ENCODE assay signal across 9 mouse cellular contexts in genomic region chr10:80153713-80154112, GRCm38 (mm10). TPM values are rescaled to one million over a fixed set of nuclear protein-coding genes. Genes with fewer than 3 reads are reported as not detected.
DNase-seq lines count a peak whose midpoint lies in the region; ATAC-seq and TF ChIP-seq lines count a peak whose summit lies in the region.
"Had no signal": no experiment of that assay in that cellular context is flagged by ENCODE, and none has a peak within 500 bp of the region (broad histone marks: within the 10 kb centered on the region; RNA-seq: fewer than 3 reads in every experiment).

No protein-coding gene starts in this region.

- H3K27ac ChIP-seq in left cerebral cortex, adult 2 months, result peak overlapping the region; percentile 97
- peak overlapping the region; percentile 100 for H3K27ac ChIP-seq in hindbrain, embryonic 13.5 days
- 0 out of 2 replicates have a peak overlapping the region, but pooled peaks have one; percentile 100 for H3K27ac ChIP-seq in limb, embryonic 13.5 days
- peak overlapping the region; percentile 93; the same call in 1 of the 2 replicates for H3K27ac ChIP-seq in stomach, embryonic 14.5 days (ENCODE audit: low read length)

- no peaks in the 10 kb centered on the region for H3K9me3 ChIP-seq in hindbrain, embryonic 13.5 days
- H3K9me3 ChIP-seq in limb, embryonic 13.5 days, result no peaks in the 10 kb centered on the region
- no peaks in the 10 kb centered on the region for H3K9me3 ChIP-seq in stomach, embryonic 14.5 days (ENCODE audit: control insufficient read depth, low read depth, low read length)

- peak overlapping the region; percentile 95; the same call in 1 of the 2 replicates for H3K4me3 ChIP-seq in left cerebral cortex, adult 2 months
- peak overlapping the region; percentile 97 for H3K4me3 ChIP-seq in hindbrain, embryonic 13.5 days
- H3K4me3 ChIP-seq in limb, embryonic 13.5 days, result peak overlapping the region; percentile 98; the same call in 1 of the 2 replicates
- H3K4me3 ChIP-seq in stomach, embryonic 14.5 days (ENCODE audit: low read depth, low read length), result 0 out of 2 replicates have a peak overlapping the region, but pooled peaks have one; percentile 67

- H3K4me1 ChIP-seq in hindbrain, embryonic 13.5 days (replicated peaks), result peaks cover 71% of the 10 kb centered on the region
- peaks cover 73% of the 10 kb centered on the region for H3K4me1 ChIP-seq in limb, embryonic 13.5 days
- peaks cover 56% of the 10 kb centered on the region for H3K4me1 ChIP-seq in stomach, embryonic 14.5 days (ENCODE audit: control insufficient read depth, insufficient read depth, low read length)

- no peaks in the 10 kb centered on the region for H3K27me3 ChIP-seq in hindbrain, embryonic 13.5 days
- H3K27me3 ChIP-seq in limb, embryonic 13.5 days, result no peaks in the 10 kb centered on the region
- no peaks in the 10 kb centered on the region for H3K27me3 ChIP-seq in stomach, embryonic 14.5 days (ENCODE audit: control insufficient read depth, insufficient read depth, low read length)

- DNase-seq in left cerebral cortex, adult 2 months (ENCODE audit: extremely low spot score in 1 of 2, low spot score in 2 of 2), result no peak
- no peak for DNase-seq in left cerebral cortex, postnatal 36 days (ENCODE audit: low spot score in 2 of 2)
- no peak for DNase-seq in spleen, postnatal 36 days (ENCODE audit: low spot score in 2 of 2)
- no peak for DNase-seq in ovary, postnatal 10 days (ENCODE audit: low spot score)
- DNase-seq in adipocyte (ENCODE audit: low spot score), result no peak
- DNase-seq: lung, postnatal 36 days had no signal

- peaks cover 66% of the 10 kb centered on the region for H3K36me3 ChIP-seq in hindbrain, embryonic 13.5 days
- peaks cover 72% of the 10 kb centered on the region for H3K36me3 ChIP-seq in limb, embryonic 13.5 days
- peaks cover 64% of the 10 kb centered on the region for H3K36me3 ChIP-seq in stomach, embryonic 14.5 days (ENCODE audit: control insufficient read depth, insufficient read depth, low read length)

- intact Hi-C loops in left cerebral cortex, adult 2 months (cut with DNase I), result no loop called here
- intact Hi-C loops in left cerebral cortex, postnatal 36 days (cut with DNase I), result no loop called here

- 83% methylated on average over 19 of the region's 19 CpGs for WGBS in hindbrain, embryonic 13.5 days
- 87% methylated on average over 19 of the region's 19 CpGs for WGBS in limb, embryonic 13.5 days
- 73% methylated on average over 19 of the region's 19 CpGs for WGBS in stomach, embryonic 14.5 days

- no peak for TF ChIP-seq CTCF in left cerebral cortex, adult 2 months (IDR thresholded peaks at IDR 0.05)

- ATAC-seq in hindbrain, embryonic 13.5 days (ENCODE audit: low FRiP score), result no peak
- ATAC-seq in limb, embryonic 13.5 days (ENCODE audit: low FRiP score, low read depth), result no peak
- no peak for ATAC-seq in stomach, embryonic 14.5 days (ENCODE audit: insufficient number of reproducible peaks, insufficient read depth, low FRiP score, low read depth)

- peak overlapping the region; percentile 100 for H3K9ac ChIP-seq in hindbrain, embryonic 13.5 days
- peak overlapping the region; percentile 100 for H3K9ac ChIP-seq in limb, embryonic 13.5 days
- H3K9ac ChIP-seq in stomach, embryonic 14.5 days (replicated peaks; ENCODE audit: low read depth, low read length), result no peak overlapping the region

- peak overlapping the region; percentile 98 for H3K4me2 ChIP-seq in hindbrain, embryonic 13.5 days
- H3K4me2 ChIP-seq in limb, embryonic 13.5 days (replicated peaks), result peak overlapping the region; percentile 93
- H3K4me2 ChIP-seq in stomach, embryonic 14.5 days (replicated peaks; ENCODE audit: low read depth, low read length), result 0 out of 2 replicates have a peak overlapping the region, but pooled peaks have one; percentile 94

RNA-seq across cellular contexts. Expression of gene Midn, which starts 5.6 kb away (rescaled TPM):
- total RNA-seq in left cerebral cortex, adult 2 months (2021), result 100 to 1,000 TPM in 1 of 2 experiments, 10 to 100 TPM in 1; 80.7 to 127 TPM
- 10 to 100 TPM; 76.2 to 78.8 TPM for total RNA-seq in left cerebral cortex, postnatal 36 days (2021)
- polyA plus RNA-seq in hindbrain, embryonic 13.5 days (2015; fragmentation: Nextera tagmentation; extraction: Ambion mirVana), result 32.4 and 34.7 TPM in 2 replicates
- 22.9 and 23.2 TPM in 2 replicates for polyA plus RNA-seq in limb, embryonic 13.5 days (2015; fragmentation: Nextera tagmentation; extraction: Ambion mirVana)
- 29.3 and 32.1 TPM in 2 replicates for polyA plus RNA-seq in stomach, embryonic 14.5 days (2014; fragmentation: Nextera tagmentation; extraction: Ambion mirVana)

RNA-seq across cellular contexts. Expression of gene Cirbp, which starts 12.1 kb away (rescaled TPM):
- 10 to 100 TPM; 75.8 to 93.0 TPM for total RNA-seq in left cerebral cortex, adult 2 months (2021)
- 10 to 100 TPM; 94.7 to 96.7 TPM for total RNA-seq in left cerebral cortex, postnatal 36 days (2021)
- polyA plus RNA-seq in hindbrain, embryonic 13.5 days (2015; fragmentation: Nextera tagmentation; extraction: Ambion mirVana), result 364 and 409 TPM in 2 replicates
- 149 and 194 TPM in 2 replicates for polyA plus RNA-seq in limb, embryonic 13.5 days (2015; fragmentation: Nextera tagmentation; extraction: Ambion mirVana)
- polyA plus RNA-seq in stomach, embryonic 14.5 days (2014; fragmentation: Nextera tagmentation; extraction: Ambion mirVana), result 92.7 and 105 TPM in 2 replicates

RNA-seq across cellular contexts. Expression of gene Cbarp, which starts 13.1 kb away (rescaled TPM):
- 100 to 1,000 TPM; 431 to 456 TPM for total RNA-seq in left cerebral cortex, adult 2 months (2021)
- 100 to 1,000 TPM; 431 to 463 TPM for total RNA-seq in left cerebral cortex, postnatal 36 days (2021)
- polyA plus RNA-seq in hindbrain, embryonic 13.5 days (2015; fragmentation: Nextera tagmentation; extraction: Ambion mirVana), result 57.4 and 59.2 TPM in 2 replicates
- polyA plus RNA-seq in limb, embryonic 13.5 days (2015; fragmentation: Nextera tagmentation; extraction: Ambion mirVana), result 7.4 and 8.1 TPM in 2 replicates
- polyA plus RNA-seq in stomach, embryonic 14.5 days (2014; fragmentation: Nextera tagmentation; extraction: Ambion mirVana), result 7.5 and 10.1 TPM in 2 replicates

RNA-seq across cellular contexts. Expression of gene Atp5d, which starts 15.3 kb away (rescaled TPM):
- 100 to 1,000 TPM; 356 to 366 TPM for total RNA-seq in left cerebral cortex, adult 2 months (2021)
- 100 to 1,000 TPM; 334 to 384 TPM for total RNA-seq in left cerebral cortex, postnatal 36 days (2021)
- polyA plus RNA-seq in hindbrain, embryonic 13.5 days (2015; fragmentation: Nextera tagmentation; extraction: Ambion mirVana), result 434 and 449 TPM in 2 replicates
- 456 and 475 TPM in 2 replicates for polyA plus RNA-seq in limb, embryonic 13.5 days (2015; fragmentation: Nextera tagmentation; extraction: Ambion mirVana)
- polyA plus RNA-seq in stomach, embryonic 14.5 days (2014; fragmentation: Nextera tagmentation; extraction: Ambion mirVana), result 481 and 531 TPM in 2 replicates

RNA-seq across cellular contexts. Expression of gene 1600002K03Rik, which starts 19.0 kb away (rescaled TPM):
- 1 to 10 TPM; 6.0 to 8.1 TPM for total RNA-seq in left cerebral cortex, adult 2 months (2021)
- 1 to 10 TPM; 7.5 to 7.6 TPM for total RNA-seq in left cerebral cortex, postnatal 36 days (2021)
- polyA plus RNA-seq in hindbrain, embryonic 13.5 days (2015; fragmentation: Nextera tagmentation; extraction: Ambion mirVana), result 11.9 and 14.1 TPM in 2 replicates
- 9.7 and 11.0 TPM in 2 replicates for polyA plus RNA-seq in limb, embryonic 13.5 days (2015; fragmentation: Nextera tagmentation; extraction: Ambion mirVana)
- polyA plus RNA-seq in stomach, embryonic 14.5 days (2014; fragmentation: Nextera tagmentation; extraction: Ambion mirVana), result 12.5 and 13.9 TPM in 2 replicates
